In the genomic region with DNA sequence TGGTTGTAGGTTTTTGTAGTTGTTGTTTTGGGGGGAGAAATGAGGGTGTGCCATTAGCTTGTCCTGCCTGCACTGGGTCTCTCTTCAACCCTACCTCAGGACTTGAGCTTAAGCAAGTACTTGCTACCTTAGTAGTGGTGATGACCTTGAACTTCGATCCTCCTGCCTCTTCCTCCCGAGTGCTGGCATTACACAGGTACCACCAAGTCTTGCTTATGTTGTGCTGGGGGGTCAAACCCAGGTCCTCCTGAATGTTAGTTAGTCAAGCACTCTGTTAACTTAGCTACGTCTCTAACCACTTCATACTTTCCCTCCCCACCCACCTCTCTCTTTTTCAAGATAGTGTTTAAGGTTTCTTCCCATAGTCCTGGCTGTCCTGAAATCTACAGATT, we compare ENCODE assay signal across 10 mouse cellular contexts. TPM values are rescaled to one million over a fixed set of nuclear protein-coding genes. Genes with fewer than 3 reads are reported as not detected.
A peak's percentile ranks its signal among the peaks of the same experiment; 100 is the strongest.
DNase-seq lines count a peak whose midpoint lies in the region; ATAC-seq and TF ChIP-seq lines count a peak whose summit lies in the region.
"Had no signal": no experiment of that assay in that cellular context is flagged by ENCODE, and none has a peak within 500 bp of the region (broad histone marks: within the 10 kb centered on the region; RNA-seq: fewer than 3 reads in every experiment).

No protein-coding gene starts in this region.

- DNase-seq in heart, adult 11 months: peak; percentile 92
- DNase-seq in heart, adult 18-20 months: no peak
- no peak for DNase-seq in liver, embryonic 13.5 days
- no peak for DNase-seq in adrenal gland, postnatal 36 days
- no peak for DNase-seq in adrenal gland, postnatal 14 days
- no peak for DNase-seq in right cerebral cortex, postnatal 36 days (ENCODE audit: low spot score in 2 of 2)
- DNase-seq: spleen, adult 18-20 months had no signal

- peak overlapping the region; percentile 67 for H3K4me2 ChIP-seq in heart, embryonic 16.5 days (ENCODE audit: low read depth, low read length)
- peak overlapping the region; percentile 50 for H3K4me2 ChIP-seq in liver, embryonic 13.5 days

- H3K27me3 ChIP-seq in E14TG2a.4 (ENCODE audit: insufficient read depth, low read length): peaks cover 9% of the 10 kb centered on the region
- H3K27me3 ChIP-seq in heart, embryonic 16.5 days (ENCODE audit: control insufficient read depth, insufficient read depth, low read length): no peaks in the 10 kb centered on the region
- peaks cover 39% of the 10 kb centered on the region for H3K27me3 ChIP-seq in liver, embryonic 13.5 days

- WGBS in heart, embryonic 16.5 days: 74% methylated on average over 3 of the region's 3 CpGs
- 45% methylated on average over 3 of the region's 3 CpGs for WGBS in liver, embryonic 13.5 days (ENCODE audit: insufficient replicate concordance)

- H3K9me3 ChIP-seq in E14TG2a.4 (ENCODE audit: low read length): no peaks in the 10 kb centered on the region
- no peaks in the 10 kb centered on the region for H3K9me3 ChIP-seq in heart, embryonic 16.5 days (replicated peaks; ENCODE audit: control insufficient read depth, low read length)
- H3K9me3 ChIP-seq in liver, embryonic 13.5 days (replicated peaks): no peaks in the 10 kb centered on the region

- H3K36me3 ChIP-seq in E14TG2a.4 (ENCODE audit: insufficient read depth, low read length): no peaks in the 10 kb centered on the region
- H3K36me3 ChIP-seq in heart, embryonic 16.5 days (ENCODE audit: control insufficient read depth, insufficient read depth): no peaks in the 10 kb centered on the region
- H3K36me3 ChIP-seq in liver, embryonic 13.5 days: no peaks in the 10 kb centered on the region

- peak overlapping the region; percentile 73 for H3K9ac ChIP-seq in heart, embryonic 16.5 days (ENCODE audit: low read length)
- H3K9ac ChIP-seq in liver, embryonic 13.5 days: no peak overlapping the region

- H3K27ac ChIP-seq in heart, embryonic 16.5 days (ENCODE audit: low read length): peak overlapping the region; percentile 64
- no peak overlapping the region for H3K27ac ChIP-seq in liver, embryonic 13.5 days

- ATAC-seq in heart, embryonic 16.5 days (replicated peaks; ENCODE audit: extremely low read depth, insufficient read depth, low FRiP score): no peak
- no peak for ATAC-seq in liver, embryonic 13.5 days (ENCODE audit: low read depth)

- H3K4me1 ChIP-seq in E14TG2a.4 (replicated peaks; ENCODE audit: low read depth, low read length): peaks cover 80% of the 10 kb centered on the region
- peaks cover 25% of the 10 kb centered on the region for H3K4me1 ChIP-seq in heart, embryonic 16.5 days (ENCODE audit: control insufficient read depth, insufficient read depth, low read length)
- H3K4me1 ChIP-seq in liver, embryonic 13.5 days (replicated peaks): peaks cover 43% of the 10 kb centered on the region

- H3K4me3 ChIP-seq in E14TG2a.4 (replicated peaks; ENCODE audit: low read length): peak overlapping the region; percentile 78
- H3K4me3 ChIP-seq in heart, embryonic 16.5 days (ENCODE audit: low read length): peak overlapping the region; percentile 48
- H3K4me3 ChIP-seq in liver, embryonic 13.5 days (replicated peaks): no peak overlapping the region

- TF ChIP-seq CTCF in E14TG2a.4 (conservative IDR thresholded peaks at IDR 0.05; ENCODE audit: low read length): no peak

RNA-seq across cellular contexts. Expression of gene Id1, which starts 11.7 kb away (rescaled TPM):
- 10 to 100 TPM; 63.7 to 75.1 TPM for total RNA-seq in heart, adult 18-20 months (2021)
- polyA plus RNA-seq in heart, embryonic 16.5 days (2015; fragmentation: Nextera tagmentation; extraction: Ambion mirVana): 56.3 and 64.5 TPM in 2 replicates
- 20.9 and 23.2 TPM in 2 replicates for polyA plus RNA-seq in liver, embryonic 13.5 days (2015; fragmentation: Nextera tagmentation; extraction: Ambion mirVana)
- 100 to 1,000 TPM in 1 of 2 experiments, 10 to 100 TPM in 1; 68.4 to 105 TPM for total RNA-seq in adrenal gland, postnatal 36 days (2021)
- total RNA-seq in adrenal gland, postnatal 14 days (2021): 136 and 138 TPM in 2 replicates

RNA-seq across cellular contexts. Expression of gene Cox4i2, which starts 29.6 kb away (rescaled TPM):
- total RNA-seq in heart, adult 18-20 months (2021): 10 to 100 TPM; 11.9 to 15.2 TPM
- 26.7 and 30.9 TPM in 2 replicates for polyA plus RNA-seq in heart, embryonic 16.5 days (2015; fragmentation: Nextera tagmentation; extraction: Ambion mirVana)
- polyA plus RNA-seq in liver, embryonic 13.5 days (2015; fragmentation: Nextera tagmentation; extraction: Ambion mirVana): 1.1 and 1.2 TPM in 2 replicates
- total RNA-seq in adrenal gland, postnatal 36 days (2021): 1 to 10 TPM; 3.0 to 4.0 TPM
- total RNA-seq in adrenal gland, postnatal 14 days (2021): 6.3 and 7.7 TPM in 2 replicates
- total RNA-seq: hematopoietic stem cell, adult 5-6 weeks had no signal

RNA-seq across cellular contexts. Expression of gene Mcts2, which starts 37.5 kb away (rescaled TPM):
- total RNA-seq in heart, adult 18-20 months (2021): 10 to 100 TPM; 15.8 to 16.4 TPM
- polyA plus RNA-seq in heart, embryonic 16.5 days (2015; fragmentation: Nextera tagmentation; extraction: Ambion mirVana): 18.9 and 19.2 TPM in 2 replicates
- 23.6 and 23.8 TPM in 2 replicates for polyA plus RNA-seq in liver, embryonic 13.5 days (2015; fragmentation: Nextera tagmentation; extraction: Ambion mirVana)
- total RNA-seq in adrenal gland, postnatal 36 days (2021): 10 to 100 TPM; 27.2 to 31.7 TPM
- 26.6 and 28.0 TPM in 2 replicates for total RNA-seq in adrenal gland, postnatal 14 days (2021)

RNA-seq across cellular contexts. Expression of gene H13, which starts 55.1 kb away (rescaled TPM):
- 10 to 100 TPM; 32.7 to 39.6 TPM for total RNA-seq in heart, adult 18-20 months (2021)
- 76.4 and 81.7 TPM in 2 replicates for polyA plus RNA-seq in heart, embryonic 16.5 days (2015; fragmentation: Nextera tagmentation; extraction: Ambion mirVana)
- 49.0 and 52.9 TPM in 2 replicates for polyA plus RNA-seq in liver, embryonic 13.5 days (2015; fragmentation: Nextera tagmentation; extraction: Ambion mirVana)
- 100 to 1,000 TPM; 169 to 173 TPM for total RNA-seq in adrenal gland, postnatal 36 days (2021)
- total RNA-seq in adrenal gland, postnatal 14 days (2021): 123 and 139 TPM in 2 replicates
